Mouse (Mus musculus) heart, postnatal 36 days (tissue): ENCODE data around the gene Vmn1r86. TPM values are rescaled to one million over a fixed set of nuclear protein-coding genes. Genes with fewer than 3 reads are reported as not detected.
"Not testable (repeated sequence)": the region's sequence is repeated elsewhere in the genome, so short reads cannot be mapped to it uniquely, and the experiment has no call there.

ENCODE experiments used
- DNase-seq, 2 experiments: peaks; one replicate each; pipeline ENCODE4 v3.0.0; 2021 to 2022
- intact Hi-C: fragments of 180-260 bp; cut with DNase I; formaldehyde crosslinking; loops from one replicate; pipeline ENCODE4 v1.15.1; 2025
- total RNA-seq, 2 experiments: library from RNA; stranded (reverse); gene quantifications; 2 replicates each; pipeline ENCODE4 v1.2.3; 2021

The Vmn1r86 gene
- not detected for total RNA-seq

DNA sequence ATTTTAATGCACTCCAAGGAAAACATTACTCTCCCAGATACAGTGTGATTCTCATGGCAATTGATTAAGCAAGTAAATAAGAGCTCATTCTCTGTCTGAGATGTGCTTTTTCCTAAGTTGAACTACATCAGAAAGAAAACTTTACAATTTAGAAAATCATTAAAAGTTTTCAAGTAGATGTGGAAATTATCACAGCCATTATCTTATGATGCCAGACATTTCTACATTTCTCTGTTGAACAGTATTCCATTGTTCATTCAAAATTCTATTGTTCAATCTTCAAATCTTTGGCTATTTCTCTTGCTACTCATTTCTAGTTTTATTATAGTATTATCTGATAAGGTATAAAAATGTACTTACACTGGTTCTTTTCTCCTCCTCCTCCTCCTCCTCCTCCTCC lies at the start of gene Vmn1r86:
TSS of gene Vmn1r86 (minus strand) at position 101 of the 400 bp plus-strand sequence.
- DNase-seq, result no peak
- intact Hi-C loops, result no loop called here

DNA sequence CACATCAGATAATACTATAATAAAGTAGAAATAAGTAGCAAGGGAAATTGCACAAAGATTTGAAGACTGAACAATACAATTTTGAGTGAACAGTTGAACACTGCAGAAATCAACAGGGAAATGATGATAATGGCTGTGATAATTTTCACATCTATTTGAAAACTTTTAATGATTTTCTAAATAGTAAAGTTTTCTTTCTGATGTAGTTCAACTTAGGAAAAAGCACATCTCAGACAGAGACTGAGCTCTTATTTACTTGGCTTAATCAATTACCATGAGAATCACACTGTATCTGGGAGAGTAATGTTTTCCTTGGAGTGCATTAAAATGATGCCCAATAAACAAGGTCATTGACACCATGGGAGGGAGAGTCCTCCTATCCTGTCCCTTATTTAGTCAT lies 39.6 kb upstream of the Vmn1r86 start, which contains the start of gene Vmn1r88:
TSS of gene Vmn1r88 (plus strand) at position 301 of the 400 bp plus-strand sequence.
- intact Hi-C loops, result no loop called here
- DNase-seq, result no peak

DNA sequence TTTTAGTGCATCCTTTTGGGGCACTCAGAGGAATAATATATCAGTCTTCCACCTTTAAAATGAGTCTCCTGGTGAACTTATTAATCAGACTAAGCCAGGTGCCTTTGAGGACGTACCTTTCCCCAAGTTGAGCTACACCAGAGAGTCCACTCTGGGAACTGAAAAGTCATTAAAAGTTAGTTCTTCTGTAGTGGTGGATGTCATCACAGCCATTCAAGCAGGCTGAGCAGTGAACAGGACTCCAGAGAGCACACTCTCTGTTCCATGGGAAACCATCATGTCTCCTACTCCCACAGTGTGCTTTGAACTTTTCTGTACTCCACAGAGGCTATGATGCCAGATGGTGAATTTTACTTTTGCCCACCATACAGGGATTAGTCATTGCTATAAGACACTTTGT lies 20.3 kb upstream of the Vmn1r86 start, which contains the start of gene Vmn1r87:
TSS of gene Vmn1r87 (minus strand) at position 101 of the 400 bp plus-strand sequence.
- no peak for DNase-seq
- intact Hi-C loops, result no loop called here

DNA sequence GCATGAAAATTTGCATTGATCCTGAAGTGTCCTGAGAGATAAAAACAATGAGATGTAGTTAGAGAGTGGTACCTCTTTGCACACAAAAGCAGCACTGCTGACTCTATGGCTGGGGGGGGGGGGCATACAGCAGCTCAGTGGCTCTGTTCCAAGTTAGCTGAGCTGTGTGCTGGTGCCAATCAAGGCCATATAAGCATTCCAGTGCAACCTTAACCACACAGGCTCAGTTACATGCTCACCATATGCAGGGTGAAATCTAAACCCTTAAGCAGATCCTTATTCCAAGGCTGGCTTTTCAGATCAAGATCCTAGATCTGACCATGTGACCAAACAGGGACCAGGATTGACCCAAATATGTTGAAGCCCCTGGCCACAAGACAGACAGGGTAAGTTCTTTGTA lies 17.6 kb upstream of the Vmn1r86 start:
- no peak for DNase-seq
- intact Hi-C loops, result no loop called here

DNA sequence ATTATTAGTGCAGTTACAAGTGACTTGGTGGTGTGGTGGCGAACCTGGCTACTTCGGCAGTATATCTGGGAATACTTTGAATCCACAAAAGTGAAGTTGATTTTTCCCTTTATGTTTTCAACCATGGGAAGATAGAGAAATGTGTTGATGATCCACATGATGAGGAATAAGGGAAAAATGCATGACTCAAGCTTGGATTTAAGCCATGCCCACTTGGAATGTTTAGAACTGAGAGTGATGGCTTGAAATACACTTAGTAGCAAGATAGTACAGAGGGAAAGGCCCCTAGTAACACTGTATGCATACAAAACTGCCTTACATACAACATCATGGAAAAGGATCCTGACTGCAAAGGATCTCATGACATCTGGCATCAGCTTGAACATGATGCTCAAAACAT lies 12.1 kb upstream of the Vmn1r86 start:
- intact Hi-C loops, result no loop called here

DNA sequence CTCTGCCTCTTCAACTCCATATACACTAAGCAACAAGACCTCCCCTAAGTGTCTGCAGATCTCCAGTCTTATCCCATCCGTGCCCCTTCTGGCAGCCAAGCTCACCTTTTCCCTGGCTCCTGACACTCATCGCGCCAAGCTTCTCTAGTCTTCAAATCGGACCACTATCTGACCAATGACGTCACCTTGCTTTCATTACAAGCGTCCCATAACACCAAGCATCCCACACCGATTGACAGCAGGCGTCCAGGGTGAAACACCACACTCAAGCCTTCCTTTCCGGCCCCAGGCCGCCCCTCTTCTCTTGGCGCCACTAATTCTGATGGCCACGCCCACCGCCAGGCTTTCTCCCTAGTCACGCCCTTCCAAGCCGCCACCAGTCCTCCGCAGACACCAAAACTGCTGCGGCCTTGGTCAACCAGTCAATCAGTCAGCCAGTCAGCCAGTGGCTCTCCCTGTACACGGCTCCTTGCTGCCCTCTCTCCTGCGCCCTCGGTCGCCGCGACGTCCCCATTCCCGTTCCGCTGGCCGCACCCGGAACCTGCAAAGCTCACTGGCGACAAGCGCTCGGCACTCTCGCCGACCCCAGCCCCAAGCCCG lies 3.9 kb upstream of the Vmn1r86 start:
- intact Hi-C loops, result not testable (repeated sequence)
- DNase-seq, result peak in 1 of 2 experiments; percentile 10

More for the DNA sequence above, 12.1 kb upstream of the Vmn1r86 start:
- no peak for DNase-seq

DNA sequence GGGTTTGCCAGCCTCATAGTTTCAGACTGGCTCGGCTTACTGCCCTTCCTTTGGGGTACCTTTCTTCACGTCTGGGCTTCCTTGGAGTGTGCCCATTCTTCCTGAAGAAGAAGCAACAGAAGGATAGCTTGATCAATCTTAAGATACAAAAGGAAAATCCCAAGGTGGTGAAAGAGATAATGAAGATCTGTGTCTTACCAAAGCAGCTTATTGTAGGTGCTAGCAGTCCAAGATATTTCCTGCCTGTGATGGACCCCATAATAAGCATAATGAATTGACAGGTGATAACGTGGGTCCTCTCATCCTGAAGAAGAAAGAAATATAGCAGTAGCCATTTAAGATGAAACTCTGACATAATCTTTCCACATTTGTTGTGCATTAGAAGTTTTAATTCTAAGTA lies 24.6 kb downstream of the Vmn1r86 start, which contains the start of gene Vmn1r85:
TSS of gene Vmn1r85 (minus strand) at position 101 of the 400 bp plus-strand sequence.
- no peak for DNase-seq

DNA sequence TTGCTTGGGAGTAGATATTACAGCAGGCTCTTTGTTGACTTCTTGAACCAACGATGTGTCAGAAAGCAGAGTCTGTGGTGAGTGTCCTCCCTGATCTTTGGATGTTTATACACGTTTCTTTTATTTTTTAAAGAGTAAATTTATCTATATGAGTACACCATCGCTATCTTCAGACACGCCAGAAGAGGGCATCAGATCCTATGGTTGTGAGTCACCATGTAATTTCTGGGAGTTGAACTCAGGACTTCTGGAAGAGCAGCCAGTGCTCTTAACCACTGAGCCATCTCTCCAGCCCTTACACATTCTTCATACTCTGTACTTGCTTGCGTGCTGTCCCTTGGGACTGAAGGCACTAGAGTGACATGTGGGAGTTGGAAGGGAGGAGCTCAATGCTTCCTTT lies 47.4 kb downstream of the Vmn1r86 start:
- DNase-seq, result no peak
- intact Hi-C loops, result no loop called here

More for the DNA sequence above, 24.6 kb downstream of the Vmn1r86 start, which contains the start of gene Vmn1r85:
- intact Hi-C loops, result no loop called here

DNA sequence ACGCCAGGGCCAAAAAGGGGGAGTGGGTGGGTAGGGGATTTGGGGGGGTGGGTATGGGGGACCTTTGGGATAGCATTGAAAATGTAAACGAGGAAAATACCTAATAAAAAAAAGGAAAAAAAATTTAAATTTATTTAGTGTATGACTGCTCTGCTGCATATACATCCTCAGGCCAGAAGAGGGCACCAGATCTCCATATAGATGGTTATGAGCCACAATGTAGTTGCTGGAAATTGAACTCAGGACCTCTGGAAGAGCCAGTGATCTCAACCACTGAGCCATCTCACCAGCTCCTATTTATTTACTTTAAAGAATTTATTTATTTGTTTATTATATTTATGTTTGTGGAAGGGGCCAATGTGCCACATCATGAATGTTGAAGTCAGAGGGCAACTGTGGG lies 56.3 kb downstream of the Vmn1r86 start:
- not testable (repeated sequence) for DNase-seq

DNA sequence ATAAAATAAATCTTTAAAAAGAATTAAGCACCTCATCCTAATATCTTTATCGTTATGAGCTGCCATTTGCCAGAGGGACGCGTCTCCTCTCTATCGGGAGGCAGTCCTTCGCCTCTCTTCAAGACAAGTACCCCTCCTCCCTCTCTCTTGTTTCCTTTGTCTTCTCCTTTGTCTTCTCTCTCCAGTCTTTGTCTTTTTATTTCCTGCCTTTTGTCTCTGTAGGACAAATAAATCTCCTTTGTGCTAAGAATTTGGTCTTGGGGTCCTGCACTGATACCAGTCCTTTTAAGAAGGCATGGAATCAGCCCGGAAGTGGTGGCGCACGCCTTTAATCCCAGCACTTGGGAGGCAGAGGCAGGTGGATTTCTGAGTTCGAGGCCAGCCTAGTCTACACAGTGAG lies 60.2 kb downstream of the Vmn1r86 start:
- no peak for DNase-seq
- intact Hi-C loops, result loop anchor here (10.0 kb wide), 3 partner anchors 255 to 635 kb away; partner anchors contain the start of genes Zfp551, Zfp606 and Zscan18

More for the DNA sequence above, 56.3 kb downstream of the Vmn1r86 start:
- intact Hi-C loops, result not testable (repeated sequence)

DNA sequence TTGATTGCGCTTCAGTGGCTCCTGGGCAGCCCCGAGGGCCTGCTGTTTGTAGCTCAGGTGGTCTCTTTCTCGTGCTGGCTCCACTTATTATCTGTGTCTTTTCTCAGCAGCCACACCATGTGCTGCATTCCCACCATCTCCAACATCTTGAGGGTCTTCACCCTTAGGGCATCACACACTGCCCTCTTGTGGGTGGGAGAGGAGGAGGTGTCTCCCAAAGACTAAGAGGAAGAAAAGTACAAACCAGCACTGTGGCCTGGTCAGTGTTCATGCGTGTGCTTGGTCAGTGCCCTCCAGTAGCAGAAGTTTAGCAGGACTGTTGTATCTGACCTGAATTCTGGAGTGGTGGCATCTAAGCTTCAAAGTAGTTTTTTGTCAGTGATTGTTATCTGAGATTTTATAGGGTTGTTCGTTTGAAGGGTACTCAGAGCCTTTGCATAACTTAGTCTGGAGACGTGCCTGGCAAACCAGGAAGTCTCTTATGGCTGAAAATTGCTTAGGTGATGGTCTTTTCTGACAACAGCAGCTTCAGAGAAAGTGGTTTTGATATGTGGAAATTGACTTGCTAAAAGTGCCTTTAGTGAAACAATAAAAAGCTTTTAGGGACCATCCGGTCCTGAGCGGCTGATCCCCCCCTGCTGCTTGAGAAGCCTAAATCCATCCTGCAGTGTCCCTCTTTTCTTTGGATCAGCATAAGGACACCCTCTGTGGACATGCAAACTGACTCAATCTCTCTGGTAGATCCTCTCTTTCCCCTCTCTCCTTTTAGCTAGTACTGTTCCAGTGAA lies 62.6 kb downstream of the Vmn1r86 start:
- no peak for DNase-seq
- intact Hi-C loops, result loop anchor here (10.0 kb wide), 3 partner anchors 252 to 632 kb away; partner anchors contain the start of genes Zfp551, Zfp606 and Zscan18

DNA sequence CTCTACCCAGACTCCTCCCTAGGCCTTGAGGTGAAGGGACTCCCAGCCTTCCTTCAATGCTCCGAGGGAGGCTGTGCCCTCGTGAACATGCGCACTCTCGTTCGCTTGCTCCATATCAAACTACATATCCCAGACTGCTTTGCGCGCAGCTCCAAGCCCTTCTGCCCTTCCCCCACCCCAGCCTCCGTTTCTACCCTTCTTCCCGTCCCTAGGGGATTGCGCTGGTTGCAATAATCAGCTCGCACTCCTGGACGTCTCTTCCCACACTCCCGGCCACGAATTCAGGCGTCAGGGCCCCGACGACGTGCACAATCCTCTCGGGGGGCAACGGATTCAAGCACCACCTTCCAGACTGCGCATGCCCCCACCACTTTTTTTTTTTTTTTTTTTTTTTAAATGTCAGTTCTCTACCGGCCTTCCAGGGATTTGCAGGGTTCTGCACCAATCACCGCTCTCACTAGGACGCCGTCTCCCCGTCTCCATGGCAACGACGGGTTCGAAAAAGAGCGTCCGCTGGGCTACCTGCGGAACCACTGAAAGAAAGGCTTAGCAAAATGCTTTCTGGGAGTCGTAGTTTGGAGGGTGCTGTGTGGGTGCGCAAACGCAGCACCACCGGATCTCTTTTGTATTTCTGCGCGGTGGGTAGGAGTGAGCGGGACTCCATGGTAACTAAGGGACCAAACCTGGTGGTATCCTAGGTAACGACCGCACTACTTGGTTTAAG lies 65.3 kb downstream of the Vmn1r86 start, which contains the start of gene Mzf1:
TSS of gene Mzf1 (minus strand) at position 478 of the 724 bp plus-strand sequence.
- DNase-seq, result peak; percentile 83 to 95
- intact Hi-C loops, result loop anchor here (5.0 to 10.0 kb wide), 4 partner anchors 223 to 630 kb away; partner anchors contain the start of genes Lig1, Zfp551, Zfp606 and Zscan18

DNA sequence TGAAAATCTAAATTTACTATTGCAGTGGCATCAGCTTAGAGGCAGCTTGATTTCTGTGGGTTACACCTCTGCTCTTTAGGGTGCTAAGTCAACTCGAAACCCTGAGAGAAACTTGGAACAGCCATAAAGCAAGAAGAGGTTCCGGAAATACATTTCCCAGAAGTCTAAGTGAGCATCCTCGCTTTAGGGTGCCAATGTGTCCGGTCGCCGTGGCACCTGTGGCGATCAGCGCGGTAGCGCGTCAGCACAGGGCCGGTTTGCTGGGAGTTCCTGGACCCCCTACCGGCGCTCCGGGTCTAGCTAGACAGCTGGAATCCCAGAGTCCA lies 65.8 kb downstream of the Vmn1r86 start:
- DNase-seq, result no peak
- intact Hi-C loops, result loop anchor here (5.0 to 10.0 kb wide), 4 partner anchors 223 to 629 kb away; partner anchors contain the start of genes Lig1, Zfp551, Zfp606 and Zscan18

DNA sequence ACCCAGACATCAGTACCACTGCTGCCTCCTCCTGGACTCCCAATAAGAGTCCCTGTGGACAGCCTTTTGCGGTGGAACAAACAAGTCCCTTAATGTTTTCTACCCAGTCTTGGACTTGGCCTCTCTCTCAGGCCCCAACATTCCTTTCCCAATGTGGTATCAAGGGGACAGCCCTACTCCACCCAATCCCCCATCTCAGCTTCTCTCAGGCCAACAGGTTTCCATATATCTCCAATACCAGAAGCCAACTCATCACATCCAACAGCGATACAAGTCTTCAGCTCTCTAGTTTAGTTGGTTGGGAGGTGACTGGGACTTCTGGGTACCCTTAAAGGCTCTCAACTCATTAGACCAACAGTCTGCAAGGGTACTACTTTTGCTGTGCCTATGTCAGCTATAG lies 66.2 kb downstream of the Vmn1r86 start:
- intact Hi-C loops, result loop anchor here (5.0 to 10.0 kb wide), 4 partner anchors 224 to 629 kb away; partner anchors contain the start of genes Lig1, Zfp551, Zfp606 and Zscan18
- DNase-seq, result no peak

DNA sequence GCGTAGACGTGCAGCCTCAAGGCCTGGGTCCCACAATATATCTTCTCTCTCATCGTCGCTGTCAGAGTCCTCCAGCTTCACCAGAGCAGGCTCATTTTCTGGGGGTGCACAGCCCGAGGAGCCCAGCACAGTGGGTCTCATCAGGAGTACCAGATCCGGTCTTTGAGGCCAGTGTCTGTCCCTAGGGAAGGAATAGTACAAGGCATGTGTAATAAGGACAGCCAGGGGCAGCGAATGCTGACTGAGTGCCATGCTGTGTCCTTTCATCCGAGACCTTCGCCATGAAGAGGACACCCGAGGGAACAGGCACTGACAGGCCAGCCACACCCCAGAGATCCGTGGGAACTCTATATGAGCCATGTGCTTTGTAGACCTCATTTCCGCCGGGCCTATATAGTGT lies 66.7 kb downstream of the Vmn1r86 start:
- DNase-seq, result no peak
- intact Hi-C loops, result loop anchor here (5.0 to 10.0 kb wide), 4 partner anchors 224 to 628 kb away; partner anchors contain the start of genes Lig1, Zfp551, Zfp606 and Zscan18

Other genes starting within 250 kb of the Vmn1r86 start
- 1 to 10 TPM; 3.0 to 3.6 TPM for gene Zfp128, start 238.7 kb downstream of the Vmn1r86 start, total RNA-seq
- 1 to 10 TPM; 4.4 to 4.9 TPM for gene Zscan22, start 222.1 kb downstream of the Vmn1r86 start, total RNA-seq
- 100 to 1,000 TPM; 550 to 562 TPM for gene Rps5, start 197.6 kb downstream of the Vmn1r86 start, total RNA-seq
- under 1 TPM; 0.25 to 0.38 TPM for gene Rnf225, start 192.5 kb downstream of the Vmn1r86 start, total RNA-seq
- gene Zfp324, start 154.1 kb downstream of the Vmn1r86 start, total RNA-seq, result 1 to 10 TPM; 2.8 to 3.7 TPM
- gene Zfp446, start 142.1 kb downstream of the Vmn1r86 start, total RNA-seq, result 1 to 10 TPM; 2.5 to 2.9 TPM
- not detected for gene Slc27a5, start 121.7 kb downstream of the Vmn1r86 start, total RNA-seq
- 10 to 100 TPM; 83.3 to 95.8 TPM for gene Trim28, start 120.8 kb downstream of the Vmn1r86 start, total RNA-seq
- gene Zbtb45, start 109.9 kb downstream of the Vmn1r86 start, total RNA-seq, result 1 to 10 TPM; 7.9 to 8.8 TPM
- 100 to 1,000 TPM; 124 to 136 TPM for gene Chmp2a, start 85.1 kb downstream of the Vmn1r86 start, total RNA-seq
- 100 to 1,000 TPM; 198 to 199 TPM for gene Ube2m, start 81.6 kb downstream of the Vmn1r86 start, total RNA-seq
- under 1 TPM; 0.47 to 0.60 TPM for gene Mzf1, start 65.2 kb downstream of the Vmn1r86 start, total RNA-seq
- gene Vmn1r85, start 24.7 kb downstream of the Vmn1r86 start, total RNA-seq, result not detected
- not detected for gene Vmn1r87, start 20.2 kb upstream of the Vmn1r86 start, total RNA-seq
- under 1 TPM in 1 of 2 experiments, not detected in 1; 0.06 TPM for gene Vmn1r88, start 39.7 kb upstream of the Vmn1r86 start, total RNA-seq
- gene Vmn1r89, start 93.1 kb upstream of the Vmn1r86 start, total RNA-seq, result not detected
- 1 to 10 TPM; 3.5 to 5.0 TPM for gene Lig1, start 157.4 kb upstream of the Vmn1r86 start, total RNA-seq
- gene Zswim9, start 158.8 kb upstream of the Vmn1r86 start, total RNA-seq, result 1 to 10 TPM; 7.8 to 8.1 TPM
- under 1 TPM in 1 of 2 experiments, not detected in 1; 0.14 TPM for gene Pla2g4c, start 204.7 kb upstream of the Vmn1r86 start, total RNA-seq